Mouse (Mus musculus) intestine, embryonic 16.5 days (tissue): ENCODE results near the gene Ankrd13d. TPM values are rescaled to one million over a fixed set of nuclear protein-coding genes. Genes with fewer than 3 reads are reported as not detected.
A peak's percentile ranks its signal among the peaks of the same experiment; 100 is the strongest.

Experiments
- ATAC-seq: fragments of 200-750 bp; cut with Nextera tagmentation; 2 replicates; pipeline ENCODE4 v1.8.0; 2017; ENCODE audit warnings: moderate TSS enrichment, moderate library complexity
- H3K27ac ChIP-seq: fragments of 300-500 bp; sonication (generic); 2 replicates; pipeline ENCODE4 v1.5.1; 2014; ENCODE audit warnings: mild to moderate bottlenecking, low read length
- H3K27me3 ChIP-seq: fragments of 300-500 bp; sonication (generic); replicated peaks from 2 replicates; pipeline ENCODE4 v1.6.1; 2014; ENCODE audit warnings: low read length, control low read depth, mixed read lengths; ENCODE audit not compliant: control insufficient read depth, insufficient read depth
- H3K36me3 ChIP-seq: fragments of 300-500 bp; sonication (generic); 2 replicates; pipeline ENCODE4 v1.6.1; 2014; ENCODE audit warnings: low read length, control low read depth; ENCODE audit not compliant: control insufficient read depth, insufficient read depth
- H3K4me1 ChIP-seq: fragments of 300-500 bp; sonication (generic); 2 replicates; pipeline ENCODE4 v1.6.1; 2014; ENCODE audit warnings: low read length, control low read depth, mixed read lengths; ENCODE audit not compliant: control insufficient read depth, insufficient read depth
- H3K4me2 ChIP-seq: fragments of 300-500 bp; sonication (generic); 2 replicates; pipeline ENCODE4 v1.6.1; 2014; ENCODE audit warnings: low read depth, low read length, control low read depth
- H3K4me3 ChIP-seq: fragments of 300-500 bp; sonication (generic); 2 replicates; pipeline ENCODE4 v1.5.1; 2014; ENCODE audit warnings: mild to moderate bottlenecking, low read length
- H3K9ac ChIP-seq: fragments of 300-500 bp; sonication (generic); 2 replicates; pipeline ENCODE4 v1.6.1; 2014; ENCODE audit warnings: low read depth, low read length
- H3K9me3 ChIP-seq: fragments of 300-500 bp; sonication (generic); 2 replicates; pipeline ENCODE4 v1.6.1; 2016; ENCODE audit warnings: low read length, control low read depth; ENCODE audit not compliant: control insufficient read depth
- whole genome bisulfite sequencing: fragments of 180-500 bp; shearing (Covaris S2); extraction: QIAGEN DNeasy Blood & Tissue Kit; methylation state at CpG from one replicate; pipeline ENCODE4 v1.1.7; 2014; 5-methylcytosine and 5-hydroxymethylcytosine counted together
- polyA plus RNA-seq: library from polyadenylated mRNA; unstranded; fragments of >200 nt; fragmentation: Nextera tagmentation; extraction: Ambion mirVana; gene quantifications from 2 replicates; pipeline ENCODE4 v1.2.1, GENCODE M21; 2015

The Ankrd13d gene
- polyA plus RNA-seq = 4.1 and 4.6 TPM in 2 replicates

- peak; percentile 96 for ATAC-seq
- WGBS = under 1% methylated on average over 48 of the region's 50 CpGs
- peak within 1 kb of the TSS; percentile 23; the same call in 1 of the 2 replicates for H3K27ac ChIP-seq
Measured at GRCm38 (mm10) chr19:4282898-4283553, at the start of gene Ankrd13d. Gene Ankrd13d, minus strand, starts transcription at chr19:4283137.

GRCm38 (mm10) chr19:4332653-4333052, 49.7 kb upstream of the Ankrd13d start:
- Histone ChIP-seq H3K9me3 (no peaks in the 10 kb centered on the region), H3K4me3 (peak overlapping the region; percentile 64), H3K4me2 (peak overlapping the region; percentile 80), H3K36me3 (peaks cover 13% of the 10 kb centered on the region), H3K4me1 (peaks cover 26% of the 10 kb centered on the region), H3K27me3 (no peaks in the 10 kb centered on the region), H3K27ac (peak overlapping the region; percentile 95), H3K9ac (peak overlapping the region; percentile 78)
- WGBS = under 1% methylated on average over 4 of the region's 4 CpGs
- ATAC-seq = 0 out of 2 replicates have a peak, but pooled peaks have one; percentile 29

More at GRCm38 (mm10) chr19:4282898-4283553, at the start of gene Ankrd13d:
- Histone ChIP-seq H3K9me3 (peaks cover 4% of the 10 kb centered on the region; the same call in 1 of the 2 replicates), H3K36me3 (peaks cover 24% of the 10 kb centered on the region), H3K4me1 (peaks cover 14% of the 10 kb centered on the region), H3K9ac (peak within 1 kb of the TSS; percentile 67), H3K27me3 (peaks cover 3% of the 10 kb centered on the region; the same call in 1 of the 2 replicates), H3K4me2 (peak within 1 kb of the TSS; percentile 86), H3K4me3 (peak within 1 kb of the TSS; percentile 60)

GRCm38 (mm10) chr19:4331273-4331672, 48.3 kb upstream of the Ankrd13d start:
- Histone ChIP-seq H3K36me3 (peaks cover 15% of the 10 kb centered on the region), H3K27me3 (no peaks in the 10 kb centered on the region), H3K9ac (no peak overlapping the region), H3K4me3 (no peak overlapping the region), H3K9me3 (no peaks in the 10 kb centered on the region), H3K4me2 (peak overlapping the region; percentile 26), H3K27ac (peak overlapping the region; percentile 75), H3K4me1 (peaks cover 26% of the 10 kb centered on the region)
- peak; percentile 34 for ATAC-seq
- 67% methylated on average over 3 of the region's 3 CpGs for WGBS

GRCm38 (mm10) chr19:4330603-4331002, 47.7 kb upstream of the Ankrd13d start:
- 62% methylated on average over 2 of the region's 2 CpGs for WGBS
- no peak overlapping the region for H3K4me3 ChIP-seq
- no peak overlapping the region for H3K9ac ChIP-seq
- H3K4me2 ChIP-seq = peak overlapping the region; percentile 26
- ATAC-seq = no peak
- H3K27ac ChIP-seq = peak overlapping the region; percentile 75
- H3K36me3 ChIP-seq = peaks cover 20% of the 10 kb centered on the region
- H3K4me1 ChIP-seq = peaks cover 26% of the 10 kb centered on the region
- H3K27me3 ChIP-seq = no peaks in the 10 kb centered on the region
- H3K9me3 ChIP-seq = no peaks in the 10 kb centered on the region

- no peak overlapping the region for H3K4me2 ChIP-seq
- no peak overlapping the region for H3K27ac ChIP-seq
- peaks cover 29% of the 10 kb centered on the region for H3K36me3 ChIP-seq
- no peak overlapping the region for H3K9ac ChIP-seq
- H3K4me3 ChIP-seq = no peak overlapping the region
- no peaks in the 10 kb centered on the region for H3K9me3 ChIP-seq
- no peaks in the 10 kb centered on the region for H3K27me3 ChIP-seq
- WGBS = 96% methylated on average over 8 of the region's 8 CpGs
- H3K4me1 ChIP-seq = peaks cover 17% of the 10 kb centered on the region
- no peak for ATAC-seq
Measured at GRCm38 (mm10) chr19:4328737-4329304, 45.9 kb upstream of the Ankrd13d start.

- ATAC-seq = no peak
- Histone ChIP-seq H3K36me3 (peaks cover 32% of the 10 kb centered on the region), H3K4me1 (peaks cover 9% of the 10 kb centered on the region), H3K4me3 (no peak overlapping the region), H3K9me3 (no peaks in the 10 kb centered on the region), H3K27me3 (no peaks in the 10 kb centered on the region), H3K4me2 (no peak overlapping the region), H3K9ac (no peak overlapping the region), H3K27ac (no peak overlapping the region)
- 88% methylated on average over 1 of the region's 1 CpGs for WGBS
Measured at GRCm38 (mm10) chr19:4326881-4327280, 43.9 kb upstream of the Ankrd13d start.

- H3K9me3 ChIP-seq = no peaks in the 10 kb centered on the region
- peaks cover 33% of the 10 kb centered on the region for H3K36me3 ChIP-seq
- no peak overlapping the region for H3K4me3 ChIP-seq
- 85% methylated on average over 3 of the region's 3 CpGs for WGBS
- ATAC-seq = no peak
- no peaks in the 10 kb centered on the region for H3K27me3 ChIP-seq
- H3K4me2 ChIP-seq = no peak overlapping the region
- H3K9ac ChIP-seq = no peak overlapping the region
- peaks cover 4% of the 10 kb centered on the region; the same call in 1 of the 2 replicates for H3K4me1 ChIP-seq
- no peak overlapping the region for H3K27ac ChIP-seq
Measured at GRCm38 (mm10) chr19:4326106-4326505, 43.2 kb upstream of the Ankrd13d start.

- Histone ChIP-seq H3K4me3 (no peak overlapping the region), H3K9me3 (no peaks in the 10 kb centered on the region), H3K4me1 (no peaks in the 10 kb centered on the region), H3K4me2 (no peak overlapping the region), H3K27ac (no peak overlapping the region), H3K9ac (no peak overlapping the region), H3K36me3 (peaks cover 49% of the 10 kb centered on the region), H3K27me3 (no peaks in the 10 kb centered on the region)
- 93% methylated on average over 3 of the region's 3 CpGs for WGBS
- ATAC-seq = no peak
Measured at GRCm38 (mm10) chr19:4322134-4322533, 39.2 kb upstream of the Ankrd13d start.

- H3K9me3 ChIP-seq = no peaks in the 10 kb centered on the region
- ATAC-seq = no peak
Measured at GRCm38 (mm10) chr19:4321622-4322021, 38.7 kb upstream of the Ankrd13d start.

More at GRCm38 (mm10) chr19:4321622-4322021, 38.7 kb upstream of the Ankrd13d start:
- Histone ChIP-seq H3K4me2 (no peak overlapping the region), H3K4me3 (no peak overlapping the region), H3K36me3 (peaks cover 49% of the 10 kb centered on the region), H3K27ac (no peak overlapping the region), H3K27me3 (no peaks in the 10 kb centered on the region), H3K4me1 (no peaks in the 10 kb centered on the region), H3K9ac (no peak overlapping the region)
- 92% methylated on average over 1 of the region's 1 CpGs for WGBS
